Mouse (Mus musculus): Measurements from ENCODE around the gene Ttll9. TPM values are rescaled to one million over a fixed set of nuclear protein-coding genes. Genes with fewer than 3 reads are reported as not detected.
A peak's percentile ranks its signal among the peaks of the same experiment; 100 is the strongest.

Gene Ttll9
- total RNA-seq, 1 experiment from 2014 or later: not detected

DNA sequence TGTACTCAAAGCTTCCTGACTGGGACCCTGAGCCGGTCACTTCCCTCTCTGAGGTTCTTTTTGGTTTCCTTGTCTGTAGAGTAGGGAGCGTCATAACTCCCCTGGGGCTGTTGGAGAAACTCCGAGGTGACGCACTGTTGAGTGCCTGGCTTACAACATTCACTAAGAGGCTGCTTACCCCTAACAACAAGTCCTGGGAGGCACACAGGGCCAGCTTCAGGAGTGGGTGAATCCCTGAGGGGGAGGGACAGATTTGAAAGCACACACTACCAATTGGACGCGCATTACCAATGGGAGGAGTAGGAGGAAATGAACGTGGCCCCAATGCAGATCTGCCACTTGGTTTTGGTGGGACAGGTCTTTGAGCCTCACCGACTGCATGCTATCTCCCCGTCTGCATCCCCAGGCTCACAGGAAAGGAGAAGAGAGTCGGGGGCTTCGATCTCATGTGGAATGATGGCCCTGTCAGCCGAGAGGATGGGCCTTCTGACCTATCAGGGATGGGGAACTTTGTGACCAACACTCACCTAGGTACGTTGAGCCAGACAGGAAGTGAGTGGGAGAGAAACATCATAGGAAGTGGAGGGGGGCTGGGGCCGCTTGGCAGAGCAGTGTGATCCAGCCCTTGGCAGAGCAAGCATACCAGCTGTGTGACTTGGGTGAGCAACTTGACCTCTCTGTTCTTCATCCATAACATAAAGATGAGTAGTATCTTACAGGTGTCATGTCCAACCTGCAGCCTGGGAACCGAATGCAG lies 40.4 kb downstream of the Ttll9 start:
- ATAC-seq (replicated peaks; ENCODE audit: insufficient number of reproducible peaks, low FRiP score, low TSS enrichment, poor library complexity, severe bottlenecking): peak; percentile 9; the same call in 1 of the 2 replicates

DNA sequence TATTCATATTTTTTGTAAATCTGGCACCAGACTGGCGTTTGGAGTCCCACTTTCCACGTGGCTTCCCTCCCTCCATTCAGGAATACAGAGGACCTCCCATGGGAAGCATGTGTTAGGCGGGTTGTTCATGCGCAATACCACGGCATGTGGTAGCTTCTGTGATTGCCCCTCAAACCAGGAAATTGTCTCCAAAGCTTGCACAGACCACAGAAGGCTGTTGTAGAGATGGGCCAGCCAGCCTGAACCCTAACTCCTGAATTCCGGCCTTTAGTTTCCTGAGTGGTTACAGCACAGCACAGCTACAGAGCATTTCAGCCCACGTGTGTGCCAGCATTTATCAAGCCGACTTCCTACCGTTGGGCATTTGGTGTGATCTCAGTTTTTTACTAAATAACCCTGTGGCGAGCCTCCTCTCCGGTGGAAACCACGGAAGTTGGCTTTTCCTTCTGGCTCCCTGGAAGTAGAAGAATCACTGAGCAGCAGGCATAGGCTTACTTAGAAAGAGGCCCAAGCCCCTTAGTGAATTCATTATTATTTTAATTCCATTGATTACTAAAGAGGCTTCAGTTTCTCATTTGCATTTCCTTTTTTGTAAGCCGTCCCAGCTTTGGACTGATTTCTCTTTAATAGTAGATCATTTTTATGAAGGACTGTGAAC lies 41.5 kb downstream of the Ttll9 start:
- ATAC-seq (replicated peaks; ENCODE audit: insufficient number of reproducible peaks, low FRiP score, low TSS enrichment, poor library complexity, severe bottlenecking): no peak

DNA sequence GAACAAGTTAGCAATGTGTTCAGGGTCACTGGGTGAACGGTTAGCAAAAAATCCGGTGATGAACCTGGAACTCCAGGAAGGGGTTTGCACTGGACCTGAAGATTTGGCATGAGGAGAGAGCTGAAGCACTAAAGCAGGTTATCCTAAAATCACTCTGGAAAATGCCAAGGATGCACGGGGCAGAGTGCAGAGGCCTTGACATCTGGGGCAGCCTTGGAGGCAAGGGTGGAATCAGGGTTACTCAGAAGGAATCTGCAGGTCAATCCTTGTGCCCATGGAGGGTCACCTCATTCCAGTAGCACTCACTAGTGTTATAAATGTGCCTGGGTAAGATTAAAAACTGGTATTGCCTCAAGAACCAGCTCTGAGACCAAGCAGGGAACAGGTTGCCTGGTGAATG lies 43.7 kb downstream of the Ttll9 start:
- no peak for ATAC-seq (replicated peaks; ENCODE audit: insufficient number of reproducible peaks, low FRiP score, low TSS enrichment, poor library complexity, severe bottlenecking)

DNA sequence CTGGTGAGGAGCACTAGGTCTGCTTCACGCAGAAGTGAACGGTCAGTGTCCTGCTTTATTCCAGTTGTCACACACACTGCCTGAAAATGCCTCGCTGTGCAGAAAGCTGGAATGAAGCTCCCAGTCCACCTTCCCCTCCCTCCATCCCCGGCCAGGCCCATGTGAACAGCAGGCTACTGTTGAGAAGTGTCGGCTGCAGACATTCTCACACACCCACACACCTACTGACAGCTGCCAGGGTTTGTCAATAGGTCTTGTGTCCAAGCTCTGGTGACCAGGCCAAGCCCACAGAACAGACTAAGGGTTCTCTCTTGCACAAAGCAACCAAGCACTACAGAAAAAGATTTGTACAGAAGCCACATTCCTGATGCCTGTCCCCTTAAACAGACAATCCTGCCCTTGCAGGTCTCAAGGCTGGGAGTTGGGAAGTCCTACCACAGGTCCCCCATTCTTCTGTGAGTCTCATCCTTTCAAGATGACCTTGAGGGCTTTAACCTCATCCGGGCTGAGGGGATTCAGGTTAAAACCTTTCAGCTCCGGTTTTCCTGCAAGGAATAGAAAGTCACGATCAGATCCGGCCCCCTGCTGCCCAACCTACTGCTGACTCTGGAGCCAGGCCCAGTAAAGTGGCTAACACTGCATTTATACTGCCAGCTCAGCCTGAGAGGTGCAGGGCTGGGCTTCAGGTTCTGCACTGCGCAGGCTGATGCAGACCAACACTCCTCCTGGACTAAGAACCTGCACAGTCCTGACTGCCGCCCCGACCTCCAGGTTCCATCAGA lies 47.1 kb downstream of the Ttll9 start:
- no peak for ATAC-seq (replicated peaks; ENCODE audit: insufficient number of reproducible peaks, low FRiP score, low TSS enrichment, poor library complexity, severe bottlenecking)

DNA sequence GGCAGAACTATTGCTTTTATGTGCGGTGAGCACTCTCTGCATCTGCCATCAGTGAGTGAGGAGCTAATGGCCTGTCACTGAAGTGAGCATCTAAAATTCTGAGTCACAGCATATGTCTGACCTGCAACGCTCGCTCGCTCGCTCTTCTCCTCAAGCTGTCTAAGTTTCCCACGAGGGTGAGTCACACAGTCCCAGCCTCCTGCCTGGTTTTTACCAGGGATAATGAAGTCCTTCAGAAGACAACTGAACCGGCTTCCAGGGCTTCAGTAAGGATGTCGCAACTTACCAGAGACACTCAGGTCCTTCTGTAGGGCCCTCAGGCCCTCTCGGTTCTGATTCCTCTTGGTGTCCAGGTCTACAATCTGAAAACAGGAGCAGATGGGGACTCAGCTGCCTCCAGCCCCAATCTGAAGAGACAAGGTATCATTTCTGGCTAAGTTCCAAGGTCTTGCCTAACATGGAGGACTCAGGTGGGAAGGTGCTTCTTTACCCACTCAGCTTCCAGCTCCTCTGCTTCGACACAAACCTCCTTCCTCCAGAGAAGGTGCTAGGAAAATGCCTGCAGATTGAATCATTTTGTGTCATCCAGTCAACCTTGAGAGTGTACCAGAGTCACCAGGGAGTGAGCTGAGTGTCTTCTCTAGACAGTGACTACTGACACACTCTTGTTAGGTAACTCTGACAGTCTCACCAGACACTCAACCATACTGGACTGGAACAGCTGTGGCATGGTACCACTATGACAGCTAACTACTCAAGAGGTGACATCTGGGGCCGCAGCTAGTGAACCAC lies 51.6 kb downstream of the Ttll9 start:
- ATAC-seq (replicated peaks; ENCODE audit: insufficient number of reproducible peaks, low FRiP score, low TSS enrichment, poor library complexity, severe bottlenecking): no peak

DNA sequence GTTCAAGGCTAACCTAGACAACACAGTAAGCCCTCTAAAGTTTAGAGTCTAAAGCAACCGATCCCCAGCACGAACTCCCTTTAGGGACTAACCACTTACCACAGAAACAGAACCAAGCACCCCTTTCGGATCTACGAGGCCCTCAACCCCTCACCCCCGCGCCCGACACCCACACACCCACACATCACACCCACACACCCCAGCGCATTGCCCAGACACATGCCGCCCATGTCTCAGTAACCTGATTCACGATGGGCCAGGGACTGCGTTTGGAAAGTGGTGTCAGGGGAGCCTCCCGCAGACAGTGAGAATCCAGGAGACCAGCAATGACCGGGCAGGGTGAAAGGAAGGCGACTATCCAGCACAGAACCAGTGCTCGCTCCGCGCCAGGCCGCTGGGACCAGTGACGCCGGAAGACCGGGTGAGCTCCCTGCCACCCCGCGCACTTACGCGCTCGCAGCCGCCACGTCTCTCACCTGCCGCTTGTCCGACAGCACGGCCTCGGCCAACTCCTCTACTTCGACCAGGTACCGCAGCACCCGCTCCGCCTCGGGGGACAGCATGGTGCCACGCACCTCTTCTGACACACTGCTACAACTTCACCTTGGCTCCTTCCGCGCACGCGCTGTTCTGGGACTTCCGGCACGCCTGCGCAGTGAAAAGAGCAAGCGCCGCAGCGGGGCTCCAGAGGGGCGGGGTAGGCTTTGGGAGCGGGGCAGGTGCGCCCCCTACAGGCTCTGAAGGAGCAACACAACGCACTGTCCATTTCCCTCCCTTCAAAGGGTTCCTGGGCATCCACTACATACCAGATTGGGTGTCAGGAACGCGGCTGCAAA lies 52.7 kb downstream of the Ttll9 start, which contains the start of gene Pdrg1:
Gene Pdrg1, minus strand, starts transcription at position 670 of the 836 bp plus-strand sequence.
- ATAC-seq (replicated peaks; ENCODE audit: insufficient number of reproducible peaks, low FRiP score, low TSS enrichment, poor library complexity, severe bottlenecking): peak; percentile 92

DNA sequence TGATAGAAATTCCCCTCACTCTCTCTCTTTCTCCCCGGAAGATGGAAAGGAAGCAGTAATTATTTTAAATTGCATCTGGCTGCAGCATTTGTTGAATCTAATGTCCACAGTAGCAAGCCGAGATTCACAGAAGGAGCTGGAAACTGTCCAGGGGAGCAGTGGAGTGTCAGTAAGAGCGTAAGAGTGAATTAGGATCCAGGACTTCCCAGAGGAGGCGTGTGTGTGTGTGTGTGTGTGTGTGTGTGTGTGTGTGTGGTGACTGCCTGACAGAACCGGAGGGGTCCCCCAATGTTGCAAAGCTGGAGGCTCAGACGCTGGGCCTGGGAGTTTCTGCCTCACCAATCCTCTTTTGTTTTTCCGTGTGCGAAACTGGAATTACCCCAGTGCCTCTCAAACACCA lies 53.5 kb downstream of the Ttll9 start:
- no peak for ATAC-seq (replicated peaks; ENCODE audit: insufficient number of reproducible peaks, low FRiP score, low TSS enrichment, poor library complexity, severe bottlenecking)

DNA sequence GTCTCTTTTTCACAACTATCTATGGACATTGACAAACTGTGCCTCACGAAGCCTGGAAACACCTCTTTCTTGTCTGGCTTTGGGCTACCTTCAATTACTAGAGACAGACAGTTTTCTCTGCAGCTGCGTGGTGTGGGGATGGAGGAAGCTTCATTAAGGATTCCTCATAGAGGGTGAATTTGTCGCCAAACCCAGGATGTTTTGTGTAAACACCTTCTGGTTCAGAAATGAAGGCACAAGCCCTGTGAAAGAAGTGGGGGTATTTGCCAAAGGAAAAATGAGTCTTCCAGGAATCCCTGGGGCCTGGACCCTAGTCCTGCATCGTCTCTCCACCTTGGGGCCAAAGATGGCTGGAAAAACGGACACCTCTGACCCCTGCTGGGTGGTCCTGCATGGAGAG lies 54.5 kb downstream of the Ttll9 start:
- ATAC-seq (replicated peaks; ENCODE audit: insufficient number of reproducible peaks, low FRiP score, low TSS enrichment, poor library complexity, severe bottlenecking): no peak

DNA sequence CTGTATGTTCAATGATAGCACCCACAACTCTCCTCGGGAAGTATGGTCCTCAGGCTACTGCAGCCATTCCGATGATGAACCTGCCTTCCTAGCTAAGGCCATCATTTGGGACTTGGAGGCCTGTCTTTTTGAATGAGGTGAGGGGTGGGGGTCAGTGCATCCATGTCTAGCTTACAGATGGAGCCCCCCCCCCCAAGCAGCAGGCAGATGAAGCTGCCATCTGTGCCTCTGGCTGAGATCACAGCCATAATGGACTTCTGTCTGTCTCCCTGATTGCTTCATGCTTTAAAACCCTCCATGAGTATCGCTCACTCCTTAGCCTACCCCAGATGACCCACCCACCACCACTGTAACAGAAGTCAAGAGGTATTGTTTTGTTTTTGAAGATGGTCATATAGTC lies 57.1 kb downstream of the Ttll9 start:
- ATAC-seq (replicated peaks; ENCODE audit: insufficient number of reproducible peaks, low FRiP score, low TSS enrichment, poor library complexity, severe bottlenecking): no peak

DNA sequence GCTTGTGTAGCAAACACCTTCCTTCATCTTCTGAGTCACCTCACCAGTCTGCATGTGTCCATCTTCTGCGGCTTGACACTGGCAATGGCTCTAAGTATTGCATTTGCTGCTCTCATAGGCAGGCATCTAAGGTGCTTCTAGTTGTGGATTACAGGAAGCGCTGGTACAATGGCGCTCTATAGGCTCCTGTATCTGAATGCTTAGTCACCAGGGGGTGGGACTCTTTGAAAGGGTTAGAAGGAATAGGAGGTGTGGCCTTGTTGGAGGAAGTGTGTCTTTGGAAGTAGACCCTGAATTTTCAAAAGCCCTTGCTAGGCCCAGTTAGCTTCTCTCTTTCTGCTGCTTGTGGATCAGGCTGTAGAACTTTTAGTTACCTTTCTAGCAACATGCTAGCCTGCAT lies 58.9 kb downstream of the Ttll9 start:
- ATAC-seq (replicated peaks; ENCODE audit: insufficient number of reproducible peaks, low FRiP score, low TSS enrichment, poor library complexity, severe bottlenecking): no peak

DNA sequence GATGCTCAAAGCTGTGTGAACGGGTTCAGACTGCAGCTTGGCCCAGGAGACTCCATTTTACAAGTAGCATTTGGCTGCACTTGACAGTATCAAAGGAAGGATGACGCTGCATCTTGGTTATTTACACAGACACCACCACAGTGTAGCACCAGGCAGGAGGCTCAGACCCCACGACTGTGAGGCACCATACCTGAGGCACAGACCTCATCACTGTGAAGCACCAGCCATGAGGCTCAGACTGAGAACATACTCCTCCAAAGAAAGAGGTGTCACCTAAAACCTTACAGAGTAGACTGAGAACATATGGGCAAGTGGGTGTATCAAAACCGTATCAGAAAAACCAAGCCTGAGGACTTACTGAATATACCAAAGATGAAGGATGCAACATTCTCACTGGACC lies 60.6 kb downstream of the Ttll9 start:
- ATAC-seq (replicated peaks; ENCODE audit: insufficient number of reproducible peaks, low FRiP score, low TSS enrichment, poor library complexity, severe bottlenecking): no peak

DNA sequence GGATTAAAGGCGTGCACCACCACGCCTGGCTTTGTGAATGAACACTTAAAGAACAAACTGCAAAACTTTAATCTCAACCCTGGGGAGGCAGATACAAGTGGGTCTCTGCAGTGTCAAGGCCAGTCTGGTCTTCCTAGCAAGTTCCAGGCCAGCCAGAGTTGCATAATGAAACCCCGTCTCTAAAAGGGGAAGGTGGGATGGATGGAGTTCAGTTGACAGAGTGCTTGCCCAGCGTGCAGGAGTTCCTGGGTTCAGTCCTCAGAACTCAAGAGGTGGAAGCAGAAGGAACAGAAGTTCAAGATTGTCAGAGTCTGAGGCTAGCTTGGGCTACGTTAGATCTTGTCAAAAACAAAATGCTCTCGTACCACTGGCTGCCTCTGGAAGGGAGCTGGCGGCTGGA lies 63.8 kb downstream of the Ttll9 start:
- ATAC-seq (replicated peaks; ENCODE audit: insufficient number of reproducible peaks, low FRiP score, low TSS enrichment, poor library complexity, severe bottlenecking): no peak

DNA sequence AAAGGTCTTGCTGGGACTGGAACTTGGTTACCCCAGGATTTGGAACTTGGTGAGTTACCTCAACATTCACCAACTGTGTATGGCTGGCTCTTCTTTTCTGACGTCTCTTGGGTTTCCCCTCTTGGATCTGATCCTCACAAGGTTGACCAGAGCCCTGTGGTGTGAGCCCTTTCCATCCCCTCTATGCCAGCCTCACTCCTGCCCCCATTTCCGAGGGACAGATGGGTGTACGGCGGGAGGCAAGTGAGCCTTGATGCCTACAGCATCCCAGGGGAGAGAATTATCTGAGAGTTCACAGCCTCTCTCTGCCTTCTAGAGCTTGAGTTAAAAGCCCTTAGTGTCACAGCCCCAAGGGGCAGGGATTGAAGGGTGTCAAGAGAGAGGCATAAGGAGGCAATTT lies 65.2 kb downstream of the Ttll9 start:
- ATAC-seq (replicated peaks; ENCODE audit: insufficient number of reproducible peaks, low FRiP score, low TSS enrichment, poor library complexity, severe bottlenecking): no peak

DNA sequence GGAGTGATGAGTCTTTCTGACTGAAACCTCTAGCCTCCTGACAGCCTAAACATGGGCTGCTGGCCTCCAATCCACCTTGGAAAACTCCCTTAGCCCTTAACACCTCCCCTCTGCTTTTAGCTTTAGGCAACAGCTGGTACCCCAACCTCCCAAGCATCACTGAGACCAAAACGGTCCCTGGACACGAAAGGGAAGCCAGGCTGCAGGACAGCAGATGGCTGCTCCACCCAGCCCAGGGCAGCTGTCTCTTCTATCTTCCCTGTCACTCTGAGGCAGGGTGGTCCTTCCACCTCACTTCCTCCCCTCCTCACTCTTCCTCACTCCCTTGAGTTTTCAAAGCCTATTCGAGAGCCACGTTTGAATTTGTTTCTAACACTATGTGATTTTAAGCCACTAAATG lies 68.1 kb downstream of the Ttll9 start:
- no peak for ATAC-seq (replicated peaks; ENCODE audit: insufficient number of reproducible peaks, low FRiP score, low TSS enrichment, poor library complexity, severe bottlenecking)

DNA sequence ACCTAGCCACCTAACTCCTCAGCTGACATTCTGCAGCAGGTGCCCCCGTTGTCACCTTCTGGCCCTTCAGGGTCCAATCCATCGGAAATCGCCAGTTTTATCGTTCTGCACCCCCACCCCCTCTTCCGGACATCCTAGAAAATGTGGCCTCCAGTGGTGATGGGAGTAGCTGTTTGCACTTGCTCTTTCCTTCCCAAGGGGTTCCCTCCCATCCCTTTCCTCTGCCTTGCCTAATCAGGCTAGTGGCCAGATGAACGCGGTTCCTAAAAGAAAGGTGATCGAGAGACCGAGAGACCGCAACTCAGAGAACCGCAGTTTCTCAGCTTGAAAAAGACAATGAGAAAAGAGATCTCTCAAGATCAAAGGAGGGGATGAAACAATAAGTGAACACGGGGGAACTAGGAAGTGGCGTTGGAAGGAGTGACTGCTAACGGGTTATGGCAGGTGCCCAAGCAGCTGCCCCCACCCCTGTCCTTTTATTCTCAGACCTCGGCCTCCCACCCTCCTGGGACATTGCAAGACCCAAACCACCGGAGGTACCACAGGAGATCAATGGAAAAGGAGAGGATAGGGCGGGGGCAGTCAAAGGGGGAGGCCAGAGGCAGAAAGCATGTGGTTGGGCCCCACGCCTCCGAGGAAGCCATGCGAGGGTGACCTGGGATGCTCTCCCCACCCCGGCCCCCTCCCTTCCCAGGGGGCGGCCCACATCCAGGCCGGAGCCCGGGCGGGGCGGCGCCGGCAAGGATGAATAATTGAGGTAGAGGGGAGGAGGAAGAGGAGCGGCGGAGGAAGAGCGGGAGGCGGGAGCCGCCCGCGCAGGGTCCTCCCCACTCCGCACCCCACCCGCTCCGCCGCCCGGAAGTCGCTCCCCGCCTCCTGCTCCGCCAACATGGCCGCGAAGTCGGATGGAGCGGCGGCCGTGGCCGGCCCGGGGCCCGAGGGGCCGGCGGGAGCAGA lies 69.1 kb downstream of the Ttll9 start, which contains the start of gene Xkr7:
Gene Xkr7, plus strand, starts transcription at position 727 of the 957 bp plus-strand sequence.
- ATAC-seq (replicated peaks; ENCODE audit: insufficient number of reproducible peaks, low FRiP score, low TSS enrichment, poor library complexity, severe bottlenecking): no peak

DNA sequence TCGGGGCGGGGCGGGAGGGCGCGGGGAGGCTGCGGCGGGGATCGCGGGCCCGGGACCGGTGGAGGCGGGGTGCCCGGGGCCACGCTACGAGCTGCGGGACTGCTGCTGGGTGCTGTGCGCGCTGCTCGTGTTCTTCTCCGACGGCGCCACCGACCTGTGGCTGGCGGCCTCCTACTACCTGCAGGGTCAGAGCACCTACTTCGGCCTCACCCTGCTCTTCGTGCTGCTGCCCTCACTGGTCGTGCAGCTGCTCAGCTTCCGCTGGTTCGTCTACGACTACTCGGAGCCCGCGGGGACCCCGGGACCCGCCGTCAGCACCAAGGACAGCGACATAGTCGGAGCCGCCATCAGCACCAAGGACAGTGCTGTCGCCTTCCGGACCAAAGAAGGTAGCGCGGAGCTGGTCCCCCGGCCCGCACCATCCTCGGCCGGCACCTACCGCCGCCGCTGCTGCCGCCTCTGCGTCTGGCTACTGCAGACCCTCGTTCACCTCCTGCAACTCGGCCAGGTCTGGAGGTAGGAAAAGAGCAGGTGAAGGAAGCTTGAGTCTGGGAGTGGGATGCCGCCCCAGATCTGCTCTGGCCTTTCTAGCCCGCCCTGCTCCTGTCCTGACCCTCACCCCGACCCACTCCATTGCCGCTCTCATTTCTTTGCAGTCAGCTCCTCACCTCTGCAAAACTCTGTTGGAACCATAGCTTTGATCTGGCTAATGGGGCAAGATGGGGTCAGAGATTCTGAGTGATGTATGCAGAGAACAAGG lies 70.0 kb downstream of the Ttll9 start:
- ATAC-seq (replicated peaks; ENCODE audit: insufficient number of reproducible peaks, low FRiP score, low TSS enrichment, poor library complexity, severe bottlenecking): peak; percentile 85

All from monocyte, adult 5-6 weeks (primary cell).